Mouse (Mus musculus) hindlimb bud, embryonic 11.5 days (tissue): ENCODE data around the gene Gm5108.

Source experiments
- DNase-seq: peaks from one replicate; pipeline ENCODE4 v3.0.0-alpha.2; 2012; ENCODE audit warnings: low read depth, low spot score; ENCODE audit errors: extremely low spot score

Gene Gm5108

GRCm38 (mm10) chr5:68020870-68021269 is 79.4 kb downstream of the Gm5108 start:
- DNase-seq, result no peak
